Mouse (Mus musculus) embryonic facial prominence, embryonic 10.5 days (tissue): ENCODE results near the gene Ecpas. TPM values are rescaled to one million over a fixed set of nuclear protein-coding genes. Genes with fewer than 3 reads are reported as not detected.

Experiments
- DNase-seq: peaks from one replicate; pipeline ENCODE4 v3.0.0-alpha.2; 2017; ENCODE audit warnings: low spot score
- H3K27ac ChIP-seq: fragments of 300-500 bp; sonication (generic); replicated peaks from 2 replicates; pipeline ENCODE4 v1.5.1; 2016; ENCODE audit warnings: mild to moderate bottlenecking
- H3K27me3 ChIP-seq: fragments of 300-500 bp; sonication (generic); replicated peaks from 2 replicates; pipeline ENCODE4 v1.6.1; 2016; ENCODE audit warnings: low read depth, mild to moderate bottlenecking; ENCODE audit not compliant: poor library complexity, severe bottlenecking
- H3K36me3 ChIP-seq: fragments of 300-500 bp; sonication (generic); replicated peaks from 2 replicates; pipeline ENCODE4 v1.6.1; 2016; ENCODE audit warnings: mild to moderate bottlenecking, moderate library complexity
- H3K4me1 ChIP-seq: fragments of 300-500 bp; sonication (generic); 2 replicates; pipeline ENCODE4 v1.6.1; 2016
- H3K4me3 ChIP-seq: fragments of 300-500 bp; sonication (generic); 2 replicates; pipeline ENCODE4 v1.5.1; 2016; ENCODE audit warnings: mild to moderate bottlenecking, moderate library complexity
- H3K9me3 ChIP-seq: fragments of 300-500 bp; sonication (generic); 2 replicates; pipeline ENCODE4 v1.6.1; 2016; ENCODE audit warnings: mild to moderate bottlenecking
- WGBS: fragments of 180-500 bp; shearing (Covaris S2); methylation state at CpG from one replicate; pipeline ENCODE4 v1.1.7; 2016; 5-methylcytosine and 5-hydroxymethylcytosine counted together
- polyA plus RNA-seq: library from polyadenylated mRNA; unstranded; fragments of >200 nt; fragmentation: Nextera tagmentation; extraction: Ambion mirVana; gene quantifications from 2 replicates; pipeline ENCODE4 v1.2.1, GENCODE M21; 2016

The Ecpas gene
- polyA plus RNA-seq, 1 experiment from 2014 or later, result 33.7 TPM

GRCm38 (mm10) chr4:58932541-58932940 lies 20.0 kb upstream of the Ecpas start:
- Histone ChIP-seq H3K9me3 (no peaks in the 10 kb centered on the region), H3K4me3 (no peak overlapping the region), H3K27me3 (no peaks in the 10 kb centered on the region), H3K27ac (no peak overlapping the region), H3K36me3 (no peaks in the 10 kb centered on the region), H3K4me1 (peaks cover 5% of the 10 kb centered on the region)
- whole genome bisulfite sequencing, result 76% methylated on average over 6 of the region's 6 CpGs
- no peak for DNase-seq

GRCm38 (mm10) chr4:58927661-58928060 lies 15.1 kb upstream of the Ecpas start:
- Histone ChIP-seq H3K4me3 (no peak overlapping the region), H3K9me3 (no peaks in the 10 kb centered on the region), H3K27ac (no peak overlapping the region), H3K27me3 (0 out of 2 replicates have a peak, but pooled peaks cover 3% of the 10 kb centered on the region), H3K4me1 (no peaks in the 10 kb centered on the region), H3K36me3 (no peaks in the 10 kb centered on the region)
- 65% methylated on average over 3 of the region's 3 CpGs for WGBS
- DNase-seq, result no peak

GRCm38 (mm10) chr4:58926120-58926519 lies 13.6 kb upstream of the Ecpas start:
- no peak for DNase-seq
- Histone ChIP-seq H3K27me3 (0 out of 2 replicates have a peak, but pooled peaks cover 3% of the 10 kb centered on the region), H3K9me3 (no peaks in the 10 kb centered on the region), H3K4me3 (no peak overlapping the region), H3K27ac (no peak overlapping the region), H3K36me3 (no peaks in the 10 kb centered on the region), H3K4me1 (no peaks in the 10 kb centered on the region)
- WGBS, result 40% methylated on average over 2 of the region's 2 CpGs

GRCm38 (mm10) chr4:58925664-58926063 lies 13.1 kb upstream of the Ecpas start:
- H3K36me3 ChIP-seq, result no peaks in the 10 kb centered on the region
- no peaks in the 10 kb centered on the region for H3K4me1 ChIP-seq
- H3K4me3 ChIP-seq, result no peak overlapping the region
- 0 out of 2 replicates have a peak, but pooled peaks cover 3% of the 10 kb centered on the region for H3K27me3 ChIP-seq
- WGBS, result 49% methylated on average over 5 of the region's 5 CpGs
- H3K9me3 ChIP-seq, result no peaks in the 10 kb centered on the region
- no peak for DNase-seq
- H3K27ac ChIP-seq, result no peak overlapping the region

GRCm38 (mm10) chr4:58923933-58924332 lies 11.4 kb upstream of the Ecpas start:
- DNase-seq, result no peak

GRCm38 (mm10) chr4:58915081-58915826 lies 2.7 kb upstream of the Ecpas start:
- WGBS, result 77% methylated on average over 8 of the region's 8 CpGs
- DNase-seq, result no peak
- no peaks in the 10 kb centered on the region for H3K9me3 ChIP-seq
- H3K36me3 ChIP-seq, result no peaks in the 10 kb centered on the region
- H3K4me3 ChIP-seq, result no peak overlapping the region
- H3K27me3 ChIP-seq, result no peaks in the 10 kb centered on the region
- H3K4me1 ChIP-seq, result peaks cover 20% of the 10 kb centered on the region
- H3K27ac ChIP-seq, result no peak overlapping the region

More at GRCm38 (mm10) chr4:58923933-58924332, 11.4 kb upstream of the Ecpas start:
- H3K4me3 ChIP-seq, result no peak overlapping the region
- H3K27ac ChIP-seq, result no peak overlapping the region
- no peaks in the 10 kb centered on the region for H3K4me1 ChIP-seq
- 0 out of 2 replicates have a peak, but pooled peaks cover 3% of the 10 kb centered on the region for H3K27me3 ChIP-seq
- 81% methylated on average over 2 of the region's 2 CpGs for WGBS
- no peaks in the 10 kb centered on the region for H3K9me3 ChIP-seq
- no peaks in the 10 kb centered on the region for H3K36me3 ChIP-seq

GRCm38 (mm10) chr4:58913336-58914026 lies 932 bp upstream of the Ecpas start:
- H3K4me3 ChIP-seq, result peak overlapping the region; percentile 97; the same call in 1 of the 2 replicates
- no peak overlapping the region for H3K27ac ChIP-seq
- 50% methylated on average over 3 of the region's 3 CpGs for WGBS
- no peaks in the 10 kb centered on the region for H3K9me3 ChIP-seq
- peaks cover 26% of the 10 kb centered on the region for H3K4me1 ChIP-seq
- no peaks in the 10 kb centered on the region for H3K36me3 ChIP-seq
- no peaks in the 10 kb centered on the region for H3K27me3 ChIP-seq
- no peak for DNase-seq

GRCm38 (mm10) chr4:58911831-58912628 lies 519 bp downstream of the Ecpas start:
- Histone ChIP-seq H3K36me3 (no peaks in the 10 kb centered on the region), H3K9me3 (no peaks in the 10 kb centered on the region), H3K4me1 (peaks cover 26% of the 10 kb centered on the region), H3K27ac (peak overlapping the region; percentile 98), H3K27me3 (no peaks in the 10 kb centered on the region), H3K4me3 (peak overlapping the region; percentile 97)
- WGBS, result under 1% methylated on average over 126 of the region's 126 CpGs
- peak; percentile 79 for DNase-seq

GRCm38 (mm10) chr4:58911069-58911830 lies 1.3 kb downstream of the Ecpas start:
- H3K27me3 ChIP-seq, result no peaks in the 10 kb centered on the region
- peaks cover 26% of the 10 kb centered on the region for H3K4me1 ChIP-seq
- WGBS, result 2% methylated on average over 56 of the region's 56 CpGs
- no peaks in the 10 kb centered on the region for H3K9me3 ChIP-seq
- H3K4me3 ChIP-seq, result peak overlapping the region; percentile 97
- H3K36me3 ChIP-seq, result no peaks in the 10 kb centered on the region
- DNase-seq, result peak; percentile 81
- H3K27ac ChIP-seq, result peak overlapping the region; percentile 98

- no peak for DNase-seq
These were observed 2.1 kb downstream of the Ecpas start for GRCm38 (mm10) chr4:58910175-58911068.

GRCm38 (mm10) chr4:58907453-58907852 lies 5.1 kb downstream of the Ecpas start:
- WGBS, result 94% methylated on average over 1 of the region's 1 CpGs
- H3K27ac ChIP-seq, result no peak overlapping the region
- no peaks in the 10 kb centered on the region for H3K36me3 ChIP-seq
- no peaks in the 10 kb centered on the region for H3K9me3 ChIP-seq
- H3K4me3 ChIP-seq, result no peak overlapping the region
- H3K4me1 ChIP-seq, result peaks cover 18% of the 10 kb centered on the region
- no peak for DNase-seq
- H3K27me3 ChIP-seq, result no peaks in the 10 kb centered on the region

More at GRCm38 (mm10) chr4:58910175-58911068, 2.1 kb downstream of the Ecpas start:
- H3K27ac ChIP-seq, result peak overlapping the region; percentile 98; the same call in 1 of the 2 replicates
- WGBS, result 37% methylated on average over 16 of the region's 16 CpGs
- peaks cover 26% of the 10 kb centered on the region for H3K4me1 ChIP-seq
- H3K27me3 ChIP-seq, result no peaks in the 10 kb centered on the region
- H3K36me3 ChIP-seq, result no peaks in the 10 kb centered on the region
- peak overlapping the region; percentile 97 for H3K4me3 ChIP-seq
- H3K9me3 ChIP-seq, result no peaks in the 10 kb centered on the region
